Mouse (Mus musculus): ENCODE measurements around the gene Fbxl13.

GRCm38 (mm10) chr5:21610996-21611395 lies 34.4 kb downstream of the Fbxl13 start:
- TF ChIP-seq CTCF (IDR thresholded peaks at IDR 0.05; ENCODE audit: insufficient read depth, low read length) (no peak), POLR2A (IDR thresholded peaks at IDR 0.05; ENCODE audit: borderline replicate concordance, extremely low read depth, low read depth, low read length) (no peak)
